Mouse (Mus musculus) ES-Bruce4 (cell line): ENCODE measurements at regions not wholly inside any gene's neighbourhood (a gene's known extent, or its start where the extent isn't known, plus 50 kb on each side); places are given as distances from the start of the nearest gene placed in this dataset.

ENCODE experiments used
- CTCF ChIP-seq: IDR thresholded peaks from one replicate; pipeline ENCODE4 v1.8.1; 2011; ENCODE audit warnings: low read depth, low read length
- EP300 ChIP-seq: IDR thresholded peaks from 2 replicates; pipeline ENCODE4 v1.6.1; 2011; ENCODE audit warnings: low read depth, low read length; ENCODE audit not compliant: insufficient read depth

DNA sequence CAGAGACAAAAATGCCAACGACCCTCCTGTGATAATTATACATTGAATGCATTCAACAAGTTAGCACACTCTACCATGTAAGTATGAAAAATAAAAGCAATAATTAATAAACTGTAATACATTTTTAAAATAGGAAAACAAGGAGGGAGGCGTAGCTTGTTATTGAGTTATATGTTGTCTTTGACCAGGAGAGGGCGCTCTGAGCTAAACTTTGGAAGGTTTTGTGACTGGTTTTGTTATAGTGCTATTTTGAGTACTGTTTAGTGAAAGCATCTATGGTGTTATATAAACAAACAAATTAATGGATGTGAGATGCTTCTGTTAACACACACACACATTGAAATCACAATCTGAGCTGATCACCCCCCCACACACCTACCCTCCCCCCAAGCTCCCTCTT lies 166.6 kb upstream of the Adamts16 start:
- TF ChIP-seq CTCF: no peak
- no peak for TF ChIP-seq EP300
